Mouse (Mus musculus) left cerebral cortex, postnatal 10 days (tissue): Measurements from ENCODE around the gene Gm49353. TPM values are rescaled to one million over a fixed set of nuclear protein-coding genes. Genes with fewer than 3 reads are reported as not detected.

Experiments used
- DNase-seq, 2 experiments: peaks; one replicate each; pipeline ENCODE4 v3.0.0; 2021 to 2022; ENCODE audit warnings: low spot score in 2 of 2, mixed read lengths in 1 of 2; ENCODE audit errors: extremely low spot score in 1 of 2
- intact Hi-C: fragments of 180-260 bp; cut with DNase I; formaldehyde crosslinking; loops from one replicate; pipeline ENCODE4 v1.15.1; 2025
- total RNA-seq, 2 experiments: library from RNA; stranded (reverse); gene quantifications; 2 replicates each; pipeline ENCODE4 v1.2.3; 2021

Gm49353 gene
- total RNA-seq, result 10 to 100 TPM; 27.1 to 29.6 TPM

- intact Hi-C loops, result no loop called here
- no peak for DNase-seq
These were observed at the start of gene Gm49353 for GRCm38 (mm10) chr10:29198642-29199041. Gene Gm49353, plus strand, starts transcription at chr10:29198954.

GRCm38 (mm10) chr10:29155304-29155703 lies 43.5 kb upstream of the Gm49353 start:
- intact Hi-C loops, result no loop called here
- DNase-seq, result no peak

GRCm38 (mm10) chr10:29161664-29162063 lies 37.1 kb upstream of the Gm49353 start:
- no peak for DNase-seq
- intact Hi-C loops, result no loop called here

GRCm38 (mm10) chr10:29173778-29174177 lies 25.0 kb upstream of the Gm49353 start:
- no peak for DNase-seq
- intact Hi-C loops, result no loop called here

GRCm38 (mm10) chr10:29175656-29176055 lies 23.1 kb upstream of the Gm49353 start:
- intact Hi-C loops, result no loop called here
- DNase-seq, result no peak

- intact Hi-C loops, result no loop called here
- DNase-seq, result no peak
These were observed 21.9 kb upstream of the Gm49353 start for GRCm38 (mm10) chr10:29176881-29177280.

- DNase-seq, result no peak
- intact Hi-C loops, result no loop called here
These were observed 20.8 kb upstream of the Gm49353 start for GRCm38 (mm10) chr10:29178003-29178402.

- DNase-seq, result no peak
- intact Hi-C loops, result no loop called here
These were observed 18.5 kb upstream of the Gm49353 start for GRCm38 (mm10) chr10:29180210-29180609.

- intact Hi-C loops, result no loop called here
- no peak for DNase-seq
These were observed 17.7 kb upstream of the Gm49353 start for GRCm38 (mm10) chr10:29181046-29181445.

- intact Hi-C loops, result no loop called here
- DNase-seq, result no peak
These were observed 5.0 kb upstream of the Gm49353 start for GRCm38 (mm10) chr10:29193769-29194168.

- intact Hi-C loops, result no loop called here
- peak in 1 of 2 experiments; percentile 19 for DNase-seq
These were observed 1.9 kb upstream of the Gm49353 start for GRCm38 (mm10) chr10:29196811-29197210.

- intact Hi-C loops, result no loop called here
These were observed 1.1 kb downstream of the Gm49353 start for GRCm38 (mm10) chr10:29199835-29200234.

GRCm38 (mm10) chr10:29200609-29201008 lies 1.9 kb downstream of the Gm49353 start:
- intact Hi-C loops, result no loop called here
- DNase-seq, result no peak

More at GRCm38 (mm10) chr10:29199835-29200234, 1.1 kb downstream of the Gm49353 start:
- DNase-seq, result no peak

GRCm38 (mm10) chr10:29206730-29207129 lies 8.0 kb downstream of the Gm49353 start:
- intact Hi-C loops, result loop anchor here (5.0 kb wide), 1 partner anchor 59 kb away; no protein-coding TSS in a partner anchor
- no peak for DNase-seq

- DNase-seq, result no peak
- intact Hi-C loops, result loop anchor here (5.0 kb wide), 1 partner anchor 61 kb away; no protein-coding TSS in a partner anchor
These were observed 10.0 kb downstream of the Gm49353 start for GRCm38 (mm10) chr10:29208735-29209134.

GRCm38 (mm10) chr10:29211453-29211852 lies 12.7 kb downstream of the Gm49353 start, which contains the start of gene 9330159F19Rik:
Gene 9330159F19Rik, plus strand, starts transcription at chr10:29211606.
- intact Hi-C loops, result no loop called here

GRCm38 (mm10) chr10:29213534-29214100 lies 14.9 kb downstream of the Gm49353 start:
- peak in 1 of 2 experiments; percentile 21 for DNase-seq
- intact Hi-C loops, result no loop called here

More at GRCm38 (mm10) chr10:29211453-29211852, 12.7 kb downstream of the Gm49353 start, which contains the start of gene 9330159F19Rik:
- DNase-seq, result peak; percentile 45 to 46

- no peak for DNase-seq
- intact Hi-C loops, result no loop called here
These were observed 18.2 kb downstream of the Gm49353 start for GRCm38 (mm10) chr10:29216957-29217356.

- no peak for DNase-seq
- intact Hi-C loops, result no loop called here
These were observed 18.7 kb downstream of the Gm49353 start for GRCm38 (mm10) chr10:29217451-29217850.

GRCm38 (mm10) chr10:29225329-29225728 lies 26.6 kb downstream of the Gm49353 start:
- intact Hi-C loops, result no loop called here
- no peak for DNase-seq

- DNase-seq, result peak in 1 of 2 experiments; percentile 23
- intact Hi-C loops, result no loop called here
These were observed 32.5 kb downstream of the Gm49353 start for GRCm38 (mm10) chr10:29231208-29231607.
